Mouse (Mus musculus): ENCODE measurements at regions not wholly inside any gene's neighbourhood (a gene's known extent, or its start where the extent isn't known, plus 50 kb on each side); places are given as distances from the start of the nearest gene placed in this dataset.
A peak's percentile ranks its signal among the peaks of the same experiment; 100 is the strongest.

DNA sequence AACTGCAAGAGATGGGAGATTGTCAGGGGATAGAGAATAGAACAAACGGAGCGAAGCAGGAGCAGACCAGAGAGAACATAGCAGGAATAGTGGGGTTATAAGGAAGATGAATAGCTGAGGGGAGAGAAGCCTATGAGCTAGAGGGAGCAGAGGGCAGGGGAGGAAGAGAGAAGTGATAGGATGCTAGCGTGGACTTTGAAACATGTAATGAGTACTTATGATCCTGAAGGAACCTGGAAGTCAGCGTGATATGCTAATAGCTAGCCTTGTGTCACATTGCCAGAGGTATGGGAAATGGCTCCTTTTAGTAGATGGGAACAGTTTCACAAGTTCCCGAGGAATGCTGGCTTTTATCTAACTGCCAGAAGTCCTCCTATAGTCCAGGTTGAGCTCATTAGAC is 51.8 kb downstream of the Calml3 start:
- peaks cover 8% of the 10 kb centered on the region for H3K4me1 ChIP-seq (ENCODE audit: control insufficient read depth, insufficient read depth, low read length)
- no peak overlapping the region for H3K27ac ChIP-seq (ENCODE audit: low read length)
- H3K9me3 ChIP-seq (ENCODE audit: control insufficient read depth, low read length) = no peaks in the 10 kb centered on the region
- no peak overlapping the region for H3K4me3 ChIP-seq (ENCODE audit: low read length)
- H3K9ac ChIP-seq (ENCODE audit: low read depth, low read length) = no peak overlapping the region
- no peak overlapping the region for H3K4me2 ChIP-seq (ENCODE audit: low read depth, low read length)
- peak; percentile 65 for ATAC-seq
- no peaks in the 10 kb centered on the region for H3K27me3 ChIP-seq (replicated peaks; ENCODE audit: control insufficient read depth, insufficient read depth, low read length)
- WGBS = 77% methylated on average over 5 of the region's 5 CpGs
- H3K36me3 ChIP-seq (ENCODE audit: control insufficient read depth, insufficient read depth, low read length) = no peaks in the 10 kb centered on the region

DNA sequence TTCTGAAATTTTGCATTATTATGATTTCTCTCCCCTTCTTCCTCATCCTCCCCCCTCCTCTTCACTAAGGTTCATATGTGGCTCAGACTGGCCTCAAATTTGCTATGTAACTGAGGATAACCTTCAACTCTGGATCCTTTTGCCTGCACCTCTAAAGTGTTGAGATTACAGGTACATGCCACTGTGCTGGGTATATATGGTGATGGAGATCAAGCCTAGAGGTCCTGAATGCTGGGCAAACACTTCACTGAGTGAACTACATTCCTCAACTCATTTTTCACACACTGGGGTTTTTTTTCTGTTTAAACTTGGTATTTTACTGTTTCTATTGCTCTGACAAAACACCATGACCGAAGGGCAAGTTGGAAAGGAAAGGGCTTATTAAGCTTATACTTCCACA is 52.9 kb downstream of the Calml3 start:
- Histone ChIP-seq H3K27me3 (replicated peaks; ENCODE audit: control insufficient read depth, insufficient read depth, low read length) (no peaks in the 10 kb centered on the region), H3K4me1 (ENCODE audit: control insufficient read depth, insufficient read depth, low read length) (peaks cover 12% of the 10 kb centered on the region), H3K4me2 (ENCODE audit: low read depth, low read length) (no peak overlapping the region), H3K9ac (ENCODE audit: low read depth, low read length) (no peak overlapping the region), H3K4me3 (ENCODE audit: low read length) (no peak overlapping the region), H3K36me3 (ENCODE audit: control insufficient read depth, insufficient read depth, low read length) (no peaks in the 10 kb centered on the region), H3K9me3 (ENCODE audit: control insufficient read depth, low read length) (no peaks in the 10 kb centered on the region), H3K27ac (ENCODE audit: low read length) (no peak overlapping the region)
- no peak for ATAC-seq
- WGBS = 65% methylated on average over 1 of the region's 1 CpGs

DNA sequence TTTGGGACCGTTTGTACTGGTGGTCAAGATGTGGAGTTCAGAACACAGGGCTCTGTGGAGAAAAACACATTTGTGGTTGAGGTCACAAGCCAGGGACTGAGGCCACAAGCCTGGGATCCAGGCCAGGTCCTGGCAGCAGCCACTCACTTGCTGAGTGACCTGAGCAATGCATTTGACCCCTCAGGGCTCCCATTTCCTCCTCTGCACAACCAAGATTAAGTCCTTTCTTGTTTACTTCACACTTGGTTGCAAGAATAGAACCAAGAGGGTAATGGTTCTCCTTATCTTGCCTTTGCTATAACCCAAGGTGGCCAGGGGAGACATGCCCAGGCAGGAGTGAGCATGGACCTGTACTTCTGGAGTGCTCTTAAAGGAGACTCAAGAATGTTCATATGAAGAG is 53.4 kb downstream of the Calml3 start:
- no peak overlapping the region for H3K9ac ChIP-seq (ENCODE audit: low read depth, low read length)
- H3K27ac ChIP-seq (ENCODE audit: low read length) = no peak overlapping the region
- WGBS = 72% methylated on average over 1 of the region's 1 CpGs
- no peak for ATAC-seq
- no peak overlapping the region for H3K4me3 ChIP-seq (ENCODE audit: low read length)
- no peaks in the 10 kb centered on the region for H3K9me3 ChIP-seq (ENCODE audit: control insufficient read depth, low read length)
- H3K27me3 ChIP-seq (replicated peaks; ENCODE audit: control insufficient read depth, insufficient read depth, low read length) = no peaks in the 10 kb centered on the region
- no peak overlapping the region for H3K4me2 ChIP-seq (ENCODE audit: low read depth, low read length)
- H3K4me1 ChIP-seq (ENCODE audit: control insufficient read depth, insufficient read depth, low read length) = peaks cover 12% of the 10 kb centered on the region
- no peaks in the 10 kb centered on the region for H3K36me3 ChIP-seq (ENCODE audit: control insufficient read depth, insufficient read depth, low read length)

DNA sequence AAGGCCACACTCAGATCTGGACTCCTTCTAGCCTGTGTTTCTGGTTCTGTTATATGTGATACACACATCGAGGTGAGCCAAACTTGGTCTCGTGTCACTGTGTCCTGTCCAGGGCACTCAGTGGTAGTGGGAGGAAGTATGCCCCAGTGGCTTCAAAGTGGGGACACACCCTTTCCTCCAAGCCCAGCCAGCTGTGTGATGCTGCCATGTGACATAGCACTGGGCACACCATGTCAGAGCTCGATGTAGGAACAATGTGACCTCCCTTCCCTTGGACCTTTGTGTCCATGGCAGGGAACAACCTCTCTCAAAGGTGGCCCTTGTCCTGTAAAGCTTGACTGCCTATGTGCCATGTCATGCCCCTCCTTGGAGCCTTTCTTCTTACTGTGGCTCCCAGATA is 54.5 kb downstream of the Calml3 start:
- WGBS = 75% methylated on average over 3 of the region's 3 CpGs
- Histone ChIP-seq H3K4me1 (ENCODE audit: control insufficient read depth, insufficient read depth, low read length) (peaks cover 14% of the 10 kb centered on the region), H3K27me3 (replicated peaks; ENCODE audit: control insufficient read depth, insufficient read depth, low read length) (no peaks in the 10 kb centered on the region), H3K4me2 (ENCODE audit: low read depth, low read length) (no peak overlapping the region), H3K9ac (ENCODE audit: low read depth, low read length) (no peak overlapping the region), H3K36me3 (ENCODE audit: control insufficient read depth, insufficient read depth, low read length) (no peaks in the 10 kb centered on the region), H3K9me3 (ENCODE audit: control insufficient read depth, low read length) (no peaks in the 10 kb centered on the region), H3K27ac (ENCODE audit: low read length) (no peak overlapping the region), H3K4me3 (ENCODE audit: low read length) (no peak overlapping the region)
- ATAC-seq = peak; percentile 19

DNA sequence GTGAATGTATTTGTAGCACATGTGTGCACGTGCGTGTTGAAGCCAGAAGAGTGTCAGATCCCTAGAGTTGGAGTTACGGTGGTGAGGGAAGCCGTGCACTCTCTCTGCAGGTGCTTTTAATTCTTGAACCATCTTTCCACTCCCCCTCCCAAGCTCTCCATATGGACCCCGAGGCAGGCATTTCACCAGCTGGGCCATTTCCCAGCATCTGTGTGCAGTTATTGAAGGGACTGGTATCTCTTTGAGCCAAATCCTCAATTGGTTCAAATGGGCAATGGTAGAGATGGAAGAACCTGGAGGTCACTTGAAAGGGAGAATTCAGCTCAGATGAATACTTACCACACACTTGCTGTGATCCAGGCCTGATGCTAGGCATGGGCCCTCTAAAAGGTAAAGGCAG is 55.3 kb downstream of the Calml3 start:
- H3K4me3 ChIP-seq (ENCODE audit: low read length) = no peak overlapping the region
- H3K27ac ChIP-seq (ENCODE audit: low read length) = no peak overlapping the region
- no peaks in the 10 kb centered on the region for H3K36me3 ChIP-seq (ENCODE audit: control insufficient read depth, insufficient read depth, low read length)
- ATAC-seq = no peak
- peaks cover 14% of the 10 kb centered on the region for H3K4me1 ChIP-seq (ENCODE audit: control insufficient read depth, insufficient read depth, low read length)
- no peak overlapping the region for H3K4me2 ChIP-seq (ENCODE audit: low read depth, low read length)
- H3K9me3 ChIP-seq (ENCODE audit: control insufficient read depth, low read length) = no peaks in the 10 kb centered on the region
- 82% methylated on average over 5 of the region's 5 CpGs for WGBS
- H3K9ac ChIP-seq (ENCODE audit: low read depth, low read length) = no peak overlapping the region
- no peaks in the 10 kb centered on the region for H3K27me3 ChIP-seq (replicated peaks; ENCODE audit: control insufficient read depth, insufficient read depth, low read length)

DNA sequence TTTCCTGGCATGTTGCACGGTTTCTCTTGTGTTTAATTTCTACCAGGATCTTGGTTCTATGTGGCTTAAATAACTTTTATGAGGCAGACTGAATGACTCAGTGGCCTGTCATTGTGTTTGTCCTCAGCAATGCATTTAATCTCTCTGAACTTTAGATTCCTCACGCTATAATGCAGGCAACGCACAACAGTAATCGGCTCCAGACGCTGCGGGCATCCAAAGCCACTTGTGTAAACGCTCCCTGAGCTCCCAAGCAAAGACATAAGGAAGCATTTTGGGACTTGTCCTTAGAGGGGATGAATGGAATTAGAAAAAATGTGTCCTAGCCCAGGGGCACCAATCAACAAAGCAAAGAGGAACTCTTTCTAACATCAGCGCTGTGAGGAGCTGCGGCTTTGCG is 57.6 kb downstream of the Calml3 start:
- Histone ChIP-seq H3K27ac (ENCODE audit: low read length) (peak overlapping the region; percentile 50), H3K4me2 (ENCODE audit: low read depth, low read length) (no peak overlapping the region), H3K27me3 (replicated peaks; ENCODE audit: control insufficient read depth, insufficient read depth, low read length) (no peaks in the 10 kb centered on the region), H3K9ac (ENCODE audit: low read depth, low read length) (no peak overlapping the region), H3K9me3 (ENCODE audit: control insufficient read depth, low read length) (no peaks in the 10 kb centered on the region), H3K4me1 (ENCODE audit: control insufficient read depth, insufficient read depth, low read length) (peaks cover 35% of the 10 kb centered on the region), H3K36me3 (ENCODE audit: control insufficient read depth, insufficient read depth, low read length) (no peaks in the 10 kb centered on the region), H3K4me3 (ENCODE audit: low read length) (no peak overlapping the region)
- 61% methylated on average over 10 of the region's 10 CpGs for WGBS
- no peak for ATAC-seq

DNA sequence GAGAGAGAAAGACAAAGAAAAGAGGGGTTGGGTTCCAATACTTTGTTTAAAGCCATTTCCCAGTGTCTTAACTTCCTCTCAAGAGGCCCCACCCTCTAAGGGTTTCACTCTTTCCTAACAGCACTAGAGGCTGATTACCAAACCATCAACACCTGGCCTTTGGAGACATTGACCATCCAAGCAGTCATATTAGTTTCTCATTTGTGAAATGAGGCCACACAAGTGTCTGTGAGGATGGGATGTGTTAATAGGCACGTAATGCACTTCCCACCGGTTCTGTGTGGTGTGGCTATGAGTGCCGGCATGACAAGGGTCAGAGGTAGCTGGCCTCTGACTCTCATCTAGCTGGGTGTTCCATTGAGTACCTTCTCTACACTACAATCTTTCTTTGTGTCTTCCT is 59.2 kb downstream of the Calml3 start:
- H3K9ac ChIP-seq (ENCODE audit: low read depth, low read length) = no peak overlapping the region
- H3K4me2 ChIP-seq (ENCODE audit: low read depth, low read length) = no peak overlapping the region

DNA sequence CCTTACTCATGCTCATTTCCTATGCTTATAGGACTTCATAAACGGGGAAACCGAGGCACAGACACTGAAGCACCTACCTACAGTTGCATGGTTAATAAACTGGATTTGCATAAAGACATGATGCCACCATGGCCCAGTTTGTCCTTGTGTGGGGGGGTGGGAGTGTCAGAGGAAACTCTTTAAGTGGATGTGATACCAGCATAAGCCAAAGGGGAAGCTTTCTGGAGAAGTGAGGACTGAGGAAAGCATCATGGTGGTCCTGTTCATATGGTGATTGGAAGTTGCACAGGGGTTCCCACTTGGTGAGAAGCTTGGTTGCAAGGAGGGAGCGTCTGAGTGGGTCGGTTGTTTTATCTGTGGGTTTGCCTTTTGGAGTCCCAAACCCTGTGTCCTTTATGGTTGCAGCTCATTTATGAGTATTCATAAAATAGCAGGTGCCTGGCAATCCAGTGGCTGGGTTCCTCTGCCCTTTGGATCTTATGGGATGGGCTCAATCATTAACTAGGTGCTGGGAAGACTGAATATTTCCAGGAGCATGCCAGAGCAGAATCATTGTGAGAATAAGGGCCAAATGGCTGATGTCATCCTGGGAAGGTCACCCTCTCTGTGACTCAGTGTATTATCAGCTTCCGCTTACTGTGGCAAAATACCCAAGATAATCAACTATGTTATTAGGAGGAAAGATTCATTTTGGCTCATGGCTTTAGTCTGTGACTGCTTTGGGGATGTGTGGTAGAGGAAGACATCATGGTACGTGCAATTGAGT is 60.2 kb downstream of the Calml3 start:
- Histone ChIP-seq H3K9me3 (ENCODE audit: control insufficient read depth, low read length) (no peaks in the 10 kb centered on the region), H3K4me2 (ENCODE audit: low read depth, low read length) (peak overlapping the region; percentile 28)
- WGBS = 63% methylated on average over 6 of the region's 6 CpGs

More for the DNA sequence above, 59.2 kb downstream of the Calml3 start:
- Histone ChIP-seq H3K4me3 (ENCODE audit: low read length) (no peak overlapping the region), H3K27ac (ENCODE audit: low read length) (peak overlapping the region; percentile 45; the same call in 1 of the 2 replicates), H3K27me3 (replicated peaks; ENCODE audit: control insufficient read depth, insufficient read depth, low read length) (no peaks in the 10 kb centered on the region), H3K9me3 (ENCODE audit: control insufficient read depth, low read length) (no peaks in the 10 kb centered on the region), H3K4me1 (ENCODE audit: control insufficient read depth, insufficient read depth, low read length) (peaks cover 30% of the 10 kb centered on the region), H3K36me3 (ENCODE audit: control insufficient read depth, insufficient read depth, low read length) (no peaks in the 10 kb centered on the region)
- ATAC-seq = no peak
- WGBS = 78% methylated on average over 3 of the region's 3 CpGs

DNA sequence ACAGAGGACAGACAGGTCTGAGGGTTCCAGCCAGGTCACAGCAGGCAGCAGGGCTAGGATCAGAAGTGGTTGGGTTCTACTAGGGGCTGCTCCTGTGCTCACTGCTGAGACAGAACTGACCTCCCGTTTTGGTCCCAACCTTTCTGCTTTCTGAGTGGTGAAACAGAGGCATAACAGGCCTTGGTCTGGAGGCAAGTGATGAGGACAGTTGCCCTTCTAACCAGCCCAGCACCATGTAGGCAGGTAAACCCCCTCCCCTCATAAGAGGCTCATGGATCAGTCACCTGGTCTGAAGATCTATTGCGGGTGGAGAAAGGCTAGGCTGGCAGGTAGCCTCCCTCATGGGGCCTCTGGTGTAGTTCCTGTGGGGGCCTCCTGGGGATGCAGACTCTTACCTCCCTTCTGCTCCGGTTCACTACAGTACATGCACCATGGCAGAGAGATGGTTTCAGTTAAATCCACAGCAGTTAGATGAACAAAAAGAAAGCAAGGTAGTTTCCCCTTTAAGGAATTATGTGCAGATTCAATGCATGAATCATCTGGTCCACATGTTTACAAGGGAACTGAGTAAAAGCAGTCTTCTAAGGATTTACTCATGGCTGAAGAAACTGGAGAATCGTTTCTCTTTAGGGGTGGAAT is 61.2 kb downstream of the Calml3 start:
- H3K4me3 ChIP-seq (ENCODE audit: low read length) = no peak overlapping the region
- peak; percentile 43 for ATAC-seq
- H3K36me3 ChIP-seq (ENCODE audit: control insufficient read depth, insufficient read depth, low read length) = no peaks in the 10 kb centered on the region
- H3K27ac ChIP-seq (ENCODE audit: low read length) = peak overlapping the region; percentile 79
- no peaks in the 10 kb centered on the region for H3K9me3 ChIP-seq (ENCODE audit: control insufficient read depth, low read length)
- 0 out of 2 replicates have a peak overlapping the region, but pooled peaks have one; percentile 1 for H3K4me2 ChIP-seq (ENCODE audit: low read depth, low read length)
- 16% methylated on average over 4 of the region's 4 CpGs for WGBS
- H3K9ac ChIP-seq (ENCODE audit: low read depth, low read length) = peak overlapping the region; percentile 58
- peaks cover 27% of the 10 kb centered on the region for H3K4me1 ChIP-seq (ENCODE audit: control insufficient read depth, insufficient read depth, low read length)
- no peaks in the 10 kb centered on the region for H3K27me3 ChIP-seq (replicated peaks; ENCODE audit: control insufficient read depth, insufficient read depth, low read length)

More for the DNA sequence above, 60.2 kb downstream of the Calml3 start:
- H3K4me1 ChIP-seq (ENCODE audit: control insufficient read depth, insufficient read depth, low read length) = peaks cover 27% of the 10 kb centered on the region
- peak overlapping the region; percentile 18; the same call in 1 of the 2 replicates for H3K4me3 ChIP-seq (ENCODE audit: low read length)
- ATAC-seq = peak; percentile 91
- H3K27ac ChIP-seq (ENCODE audit: low read length) = peak overlapping the region; percentile 93
- peak overlapping the region; percentile 58; the same call in 1 of the 2 replicates for H3K9ac ChIP-seq (ENCODE audit: low read depth, low read length)
- no peaks in the 10 kb centered on the region for H3K36me3 ChIP-seq (ENCODE audit: control insufficient read depth, insufficient read depth, low read length)
- no peaks in the 10 kb centered on the region for H3K27me3 ChIP-seq (replicated peaks; ENCODE audit: control insufficient read depth, insufficient read depth, low read length)
